Mouse (Mus musculus): ENCODE measurements around the gene Sun5.
"Not testable (repeated sequence)": the region's sequence is repeated elsewhere in the genome, so short reads cannot be mapped to it uniquely, and the experiment has no call there.

Gene Sun5

GRCm38 (mm10) chr2:153809921-153810320 lies 61.0 kb downstream of the Sun5 start:
- in situ Hi-C loops (cut with MseI, MboI): no loop called here

DNA sequence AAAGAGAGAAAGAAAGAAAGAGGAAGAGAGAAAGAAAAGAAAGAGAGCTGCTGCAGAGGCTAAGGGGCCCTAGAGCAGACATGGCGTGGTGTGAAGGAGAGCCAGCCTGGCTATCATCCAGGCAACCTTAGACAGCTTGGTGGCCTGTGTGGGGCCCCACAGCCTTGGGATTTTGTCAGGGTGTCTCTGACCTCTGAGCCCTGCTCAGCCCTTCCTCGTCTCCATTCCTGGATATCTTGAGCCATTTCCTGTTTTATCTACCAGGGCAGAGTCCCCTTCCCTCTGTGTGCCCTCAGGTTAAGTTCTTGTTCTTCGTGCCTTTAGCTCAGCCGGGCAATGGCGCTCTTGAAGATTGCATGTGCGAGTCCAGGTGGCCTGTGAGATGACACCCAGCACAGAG lies 62.0 kb downstream of the Sun5 start:
- in situ Hi-C loops (cut with MseI, MboI): no loop called here

DNA sequence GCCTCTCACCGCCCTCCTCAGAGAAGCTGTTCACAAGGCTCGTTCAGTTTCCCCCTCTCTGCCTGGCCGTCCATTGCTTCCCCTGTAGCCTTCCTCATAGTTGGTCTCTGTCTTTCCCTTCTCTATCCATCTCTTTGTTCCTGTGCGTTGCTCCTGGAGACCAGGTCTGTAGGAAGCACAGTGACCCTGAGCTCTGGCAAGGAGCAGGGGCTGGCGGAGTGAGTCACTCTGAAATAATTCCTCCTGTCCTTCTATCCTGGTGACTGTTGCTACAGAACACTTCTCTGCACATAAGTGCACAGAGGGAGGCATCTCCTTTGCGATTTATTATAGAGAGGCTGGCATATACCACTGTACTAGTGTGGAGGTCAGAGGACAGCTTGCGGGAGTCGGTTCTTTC lies 62.7 kb downstream of the Sun5 start:
- in situ Hi-C loops (cut with MseI, MboI): no loop called here

DNA sequence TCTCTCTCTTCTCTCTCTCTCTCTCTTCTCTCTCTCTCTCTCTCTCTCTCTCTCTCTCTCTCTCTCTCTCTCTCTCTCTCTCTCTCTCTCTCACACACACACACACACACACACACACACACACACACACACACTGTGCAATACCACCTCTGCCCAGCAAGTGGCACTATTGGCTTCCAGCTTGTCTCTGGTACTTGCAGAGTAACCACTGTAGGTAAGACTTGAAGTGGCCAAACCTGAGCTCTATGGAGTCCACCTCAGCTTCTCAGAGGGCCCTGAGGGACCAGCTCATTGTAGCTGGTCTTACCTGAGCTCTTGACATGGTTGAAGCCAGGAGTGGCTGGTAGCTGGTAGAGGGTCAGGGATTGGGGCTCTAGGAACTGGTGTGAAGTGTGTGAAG lies 63.4 kb downstream of the Sun5 start:
- in situ Hi-C loops (cut with MseI, MboI): not testable (repeated sequence)

Data from mouse trophoblast stem cell (cell line).